Mouse (Mus musculus): ENCODE data around the gene Psmb11. TPM values are rescaled to one million over a fixed set of nuclear protein-coding genes. Genes with fewer than 3 reads are reported as not detected.

Psmb11 gene
- polyA plus RNA-seq, 2 experiments from 2014 or later, result not detected

Other genes with a start within 250 kb of the Psmb11 start
- 1 to 10 TPM in 1 of 2 experiments, under 1 TPM in 1; 0.54 to 1.1 TPM for gene Slc7a7, start 203.7 kb upstream of the Psmb11 start, polyA plus RNA-seq (2017; shearing (Covaris generic))
- 100 to 1,000 TPM; 315 to 319 TPM for gene Mrpl52, start 194.5 kb upstream of the Psmb11 start, polyA plus RNA-seq (2017; shearing (Covaris generic))
- under 1 TPM; 0.24 to 0.25 TPM for gene Mmp14, start 189.8 kb upstream of the Psmb11 start, polyA plus RNA-seq (2017; shearing (Covaris generic))
- gene Lrp10, start 157.3 kb upstream of the Psmb11 start, polyA plus RNA-seq (2017; shearing (Covaris generic)), result 10 to 100 TPM; 57.4 to 62.2 TPM
- under 1 TPM; 0.57 TPM for gene Rem2, start 145.3 kb upstream of the Psmb11 start, polyA plus RNA-seq (2017; shearing (Covaris generic))
- 10 to 100 TPM; 31.4 to 32.9 TPM for gene Prmt5, start 103.9 kb upstream of the Psmb11 start, polyA plus RNA-seq (2017; shearing (Covaris generic))
- gene Haus4, start 66.8 kb upstream of the Psmb11 start, polyA plus RNA-seq (2017; shearing (Covaris generic)), result 10 to 100 TPM; 30.2 to 33.5 TPM
- under 1 TPM in 1 of 2 experiments, not detected in 1; 0.20 TPM for gene Ajuba, start 43.9 kb upstream of the Psmb11 start, polyA plus RNA-seq (2017; shearing (Covaris generic))
- gene 4931414P19Rik, start 15.4 kb upstream of the Psmb11 start, polyA plus RNA-seq (2017; shearing (Covaris generic)), result 1 to 10 TPM; 2.3 TPM
- 100 to 1,000 TPM; 178 to 210 TPM for gene Psmb5, start 3.4 kb upstream of the Psmb11 start, polyA plus RNA-seq (2017; shearing (Covaris generic))
- gene Gm17606, start 19.5 kb downstream of the Psmb11 start, polyA plus RNA-seq (2017; shearing (Covaris generic)), result not detected
- under 1 TPM; 0.16 to 0.31 TPM for gene Cdh24, start 19.9 kb downstream of the Psmb11 start, polyA plus RNA-seq (2017; shearing (Covaris generic))
- 10 to 100 TPM; 91.8 to 93.8 TPM for gene 1700123O20Rik, start 64.8 kb downstream of the Psmb11 start, polyA plus RNA-seq (2017; shearing (Covaris generic))
- 100 to 1,000 TPM; 136 to 148 TPM for gene Acin1, start 65.5 kb downstream of the Psmb11 start, polyA plus RNA-seq (2017; shearing (Covaris generic))
- gene Gm29776, start 77.4 kb downstream of the Psmb11 start, polyA plus RNA-seq (2017; shearing (Covaris generic)), result not detected
- gene Cebpe, start 90.7 kb downstream of the Psmb11 start, polyA plus RNA-seq (2017; shearing (Covaris generic)), result not detected
- not detected for gene Slc7a8, start 160.5 kb downstream of the Psmb11 start, polyA plus RNA-seq (2017; shearing (Covaris generic))
- not detected for gene Rnf212b, start 192.7 kb downstream of the Psmb11 start, polyA plus RNA-seq (2017; shearing (Covaris generic))
- 1 to 10 TPM; 5.1 to 8.0 TPM for gene Homez, start 249.5 kb downstream of the Psmb11 start, polyA plus RNA-seq (2017; shearing (Covaris generic))

All from activated CD4-positive, CD25-positive, alpha-beta regulatory T cell, adult 4 months (primary cell).